Mouse (Mus musculus): Measurements from ENCODE around the gene Slfn4. TPM values are rescaled to one million over a fixed set of nuclear protein-coding genes. Genes with fewer than 3 reads are reported as not detected.
"Not testable (repeated sequence)": the region's sequence is repeated elsewhere in the genome, so short reads cannot be mapped to it uniquely, and the experiment has no call there.

Slfn4 gene
- total RNA-seq (2017), result 1.7 and 2.4 TPM in 2 replicates

GRCm38 (mm10) chr11:83174948-83175539, at the start of gene Slfn4:
Gene Slfn4 (plus strand): TSS chr11:83175186.
- ATAC-seq (replicated peaks; ENCODE audit: low read depth, poor library complexity, severe bottlenecking), result no peak

- ATAC-seq (replicated peaks; ENCODE audit: low read depth, poor library complexity, severe bottlenecking), result not testable (repeated sequence)
These were observed 49.4 kb upstream of the Slfn4 start for GRCm38 (mm10) chr11:83125633-83126032.

- not testable (repeated sequence) for ATAC-seq (replicated peaks; ENCODE audit: low read depth, poor library complexity, severe bottlenecking)
These were observed 37.7 kb upstream of the Slfn4 start for GRCm38 (mm10) chr11:83137253-83137652.

- ATAC-seq (replicated peaks; ENCODE audit: low read depth, poor library complexity, severe bottlenecking), result not testable (repeated sequence)
These were observed 26.0 kb upstream of the Slfn4 start for GRCm38 (mm10) chr11:83148939-83149338.

GRCm38 (mm10) chr11:83191134-83191893, 16.3 kb downstream of the Slfn4 start, which contains the start of gene Slfn3:
Gene Slfn3 (plus strand): TSS chr11:83191330.
- ATAC-seq (replicated peaks; ENCODE audit: low read depth, poor library complexity, severe bottlenecking), result peak; percentile 89

GRCm38 (mm10) chr11:83192001-83192400, 17.0 kb downstream of the Slfn4 start:
- peak; percentile 90 for ATAC-seq (replicated peaks; ENCODE audit: low read depth, poor library complexity, severe bottlenecking)

GRCm38 (mm10) chr11:83205002-83205401, 30.0 kb downstream of the Slfn4 start:
- no peak for ATAC-seq (replicated peaks; ENCODE audit: low read depth, poor library complexity, severe bottlenecking)

GRCm38 (mm10) chr11:83216119-83216518, 41.1 kb downstream of the Slfn4 start:
- ATAC-seq (replicated peaks; ENCODE audit: low read depth, poor library complexity, severe bottlenecking), result no peak

GRCm38 (mm10) chr11:83221328-83221877, 46.4 kb downstream of the Slfn4 start:
- no peak for ATAC-seq (replicated peaks; ENCODE audit: low read depth, poor library complexity, severe bottlenecking)

GRCm38 (mm10) chr11:83223367-83223766, 48.4 kb downstream of the Slfn4 start:
- ATAC-seq (replicated peaks; ENCODE audit: low read depth, poor library complexity, severe bottlenecking), result peak; percentile 66

- ATAC-seq (replicated peaks; ENCODE audit: low read depth, poor library complexity, severe bottlenecking), result peak; percentile 50
These were observed 48.8 kb downstream of the Slfn4 start for GRCm38 (mm10) chr11:83223793-83224192.

- ATAC-seq (replicated peaks; ENCODE audit: low read depth, poor library complexity, severe bottlenecking), result peak; percentile 97
These were observed 49.2 kb downstream of the Slfn4 start for GRCm38 (mm10) chr11:83224217-83224616.

- no peak for ATAC-seq (replicated peaks; ENCODE audit: low read depth, poor library complexity, severe bottlenecking)
These were observed 49.8 kb downstream of the Slfn4 start for GRCm38 (mm10) chr11:83224750-83225149.

- no peak for ATAC-seq (replicated peaks; ENCODE audit: low read depth, poor library complexity, severe bottlenecking)
These were observed 50.5 kb downstream of the Slfn4 start for GRCm38 (mm10) chr11:83225371-83225960.

GRCm38 (mm10) chr11:83227926-83228723, 53.1 kb downstream of the Slfn4 start:
- ATAC-seq (replicated peaks; ENCODE audit: low read depth, poor library complexity, severe bottlenecking), result no peak

- peak; percentile 79 for ATAC-seq (replicated peaks; ENCODE audit: low read depth, poor library complexity, severe bottlenecking)
These were observed 56.0 kb downstream of the Slfn4 start for GRCm38 (mm10) chr11:83230966-83231365.

- not testable (repeated sequence) for ATAC-seq (replicated peaks; ENCODE audit: low read depth, poor library complexity, severe bottlenecking)
These were observed 58.6 kb downstream of the Slfn4 start for GRCm38 (mm10) chr11:83233621-83234020.

- not testable (repeated sequence) for ATAC-seq (replicated peaks; ENCODE audit: low read depth, poor library complexity, severe bottlenecking)
These were observed 62.4 kb downstream of the Slfn4 start for GRCm38 (mm10) chr11:83237390-83237789.

GRCm38 (mm10) chr11:83238389-83238788, 63.4 kb downstream of the Slfn4 start:
- no peak for ATAC-seq (replicated peaks; ENCODE audit: low read depth, poor library complexity, severe bottlenecking)

- no peak for ATAC-seq (replicated peaks; ENCODE audit: low read depth, poor library complexity, severe bottlenecking)
These were observed 64.8 kb downstream of the Slfn4 start for GRCm38 (mm10) chr11:83239811-83240210.
